Mouse (Mus musculus) neural tube, embryonic 11.5 days (tissue): ENCODE data around the gene Pet117. TPM values are rescaled to one million over a fixed set of nuclear protein-coding genes. Genes with fewer than 3 reads are reported as not detected.

ENCODE experiments used
- ATAC-seq: fragments of 200-750 bp; cut with Nextera tagmentation; 2 replicates; pipeline ENCODE4 v1.8.0; 2017; ENCODE audit warnings: moderate number of reproducible peaks, mild to moderate bottlenecking, moderate TSS enrichment, moderate library complexity; ENCODE audit not compliant: insufficient read depth, low FRiP score, low TSS enrichment
- DNase-seq: peaks from one replicate; pipeline ENCODE4 v3.0.0-alpha.2; 2015; ENCODE audit warnings: low spot score
- H3K27ac ChIP-seq: fragments of 300-500 bp; sonication (generic); 2 replicates; pipeline ENCODE4 v1.5.1; 2014; ENCODE audit warnings: low read depth, mild to moderate bottlenecking, low read length
- H3K27me3 ChIP-seq: fragments of 300-500 bp; sonication (generic); 2 replicates; pipeline ENCODE4 v1.6.1; 2014; ENCODE audit warnings: mild to moderate bottlenecking, low read length, mixed read lengths; ENCODE audit not compliant: control insufficient read depth, insufficient read depth
- H3K36me3 ChIP-seq: fragments of 300-500 bp; sonication (generic); 2 replicates; pipeline ENCODE4 v1.6.1; 2014; ENCODE audit warnings: mild to moderate bottlenecking, low read length, moderate library complexity, mixed read lengths; ENCODE audit not compliant: control insufficient read depth, insufficient read depth
- H3K4me1 ChIP-seq: fragments of 300-500 bp; sonication (generic); 2 replicates; pipeline ENCODE4 v1.6.1; 2014; ENCODE audit warnings: low read length, mixed read lengths; ENCODE audit not compliant: control insufficient read depth, insufficient read depth
- H3K4me2 ChIP-seq: fragments of 300-500 bp; sonication (generic); 2 replicates; pipeline ENCODE4 v1.6.1; 2014; ENCODE audit warnings: low read depth, mild to moderate bottlenecking, moderate library complexity
- H3K4me3 ChIP-seq: fragments of 300-500 bp; sonication (generic); 2 replicates; pipeline ENCODE4 v1.5.1; 2014; ENCODE audit warnings: low read depth, low read length
- H3K9ac ChIP-seq: fragments of 300-500 bp; sonication (generic); 2 replicates; pipeline ENCODE4 v1.6.1; 2014; ENCODE audit warnings: mild to moderate bottlenecking, low read length
- H3K9me3 ChIP-seq: fragments of 300-500 bp; sonication (generic); 2 replicates; pipeline ENCODE4 v1.6.1; 2016; ENCODE audit warnings: low read length; ENCODE audit not compliant: control insufficient read depth
- WGBS: fragments of 180-500 bp; shearing (Covaris S2); extraction: QIAGEN DNeasy Blood & Tissue Kit; methylation state at CpG from one replicate; pipeline ENCODE4 v1.1.7; 2014; 5-methylcytosine and 5-hydroxymethylcytosine counted together
- polyA plus RNA-seq: library from polyadenylated mRNA; unstranded; fragments of >200 nt; fragmentation: Nextera tagmentation; extraction: Ambion mirVana; gene quantifications from 2 replicates; pipeline ENCODE4 v1.2.1, GENCODE M21; 2014

Pet117 gene
- polyA plus RNA-seq, 1 experiment from 2014 or later, result not detected

DNA sequence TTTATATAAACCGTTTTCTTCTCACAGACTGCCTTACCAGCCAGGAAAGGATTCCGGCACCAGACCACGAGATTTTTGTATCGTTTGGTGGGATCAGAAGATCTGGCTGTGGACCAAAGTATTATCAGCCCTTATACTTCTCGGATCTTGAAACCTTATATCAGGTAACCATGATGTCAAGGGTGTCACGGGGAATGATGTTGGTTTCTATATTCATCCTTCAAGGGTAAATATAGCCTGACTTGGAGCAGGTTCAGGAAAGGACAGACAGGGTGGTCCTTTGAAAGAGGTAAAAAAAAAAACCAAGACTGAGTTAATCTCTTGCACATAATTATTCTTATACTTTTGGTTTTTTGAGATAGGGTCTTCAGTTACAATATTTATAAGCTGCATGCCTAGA, 31.9 kb downstream of the Pet117 start:
- Histone ChIP-seq H3K4me1 (no peaks in the 10 kb centered on the region), H3K4me3 (no peak overlapping the region), H3K36me3 (peaks cover 13% of the 10 kb centered on the region), H3K9ac (no peak overlapping the region), H3K27me3 (no peaks in the 10 kb centered on the region), H3K27ac (no peak overlapping the region), H3K4me2 (no peak overlapping the region), H3K9me3 (no peaks in the 10 kb centered on the region)
- 93% methylated on average over 6 of the region's 6 CpGs for WGBS
- DNase-seq (no peak), ATAC-seq (no peak)

DNA sequence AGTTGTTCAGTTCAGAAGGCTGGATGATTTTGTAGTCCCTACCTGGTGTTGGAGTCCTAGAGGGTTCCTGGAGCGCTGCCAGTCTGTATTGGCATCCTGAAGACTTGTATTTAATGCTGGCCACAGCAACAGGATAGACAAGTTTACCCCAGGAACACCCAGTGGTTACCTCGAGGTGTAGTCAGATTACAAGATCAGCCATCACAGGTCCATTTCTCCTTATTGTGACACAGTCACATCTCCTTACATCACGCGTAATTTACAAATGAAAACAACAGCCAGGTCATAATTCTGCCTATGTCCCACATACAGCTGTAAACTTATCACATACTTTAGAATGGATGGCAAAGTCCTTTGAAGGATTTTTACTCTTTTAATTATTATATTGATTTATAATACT, 40.2 kb downstream of the Pet117 start:
- DNase-seq, result no peak
- ATAC-seq, result no peak
- Histone ChIP-seq H3K27me3 (no peaks in the 10 kb centered on the region), H3K27ac (no peak overlapping the region), H3K36me3 (peaks cover 14% of the 10 kb centered on the region), H3K9me3 (no peaks in the 10 kb centered on the region), H3K4me3 (no peak overlapping the region), H3K4me2 (no peak overlapping the region), H3K4me1 (no peaks in the 10 kb centered on the region), H3K9ac (no peak overlapping the region)
- 89% methylated on average over 4 of the region's 4 CpGs for WGBS

DNA sequence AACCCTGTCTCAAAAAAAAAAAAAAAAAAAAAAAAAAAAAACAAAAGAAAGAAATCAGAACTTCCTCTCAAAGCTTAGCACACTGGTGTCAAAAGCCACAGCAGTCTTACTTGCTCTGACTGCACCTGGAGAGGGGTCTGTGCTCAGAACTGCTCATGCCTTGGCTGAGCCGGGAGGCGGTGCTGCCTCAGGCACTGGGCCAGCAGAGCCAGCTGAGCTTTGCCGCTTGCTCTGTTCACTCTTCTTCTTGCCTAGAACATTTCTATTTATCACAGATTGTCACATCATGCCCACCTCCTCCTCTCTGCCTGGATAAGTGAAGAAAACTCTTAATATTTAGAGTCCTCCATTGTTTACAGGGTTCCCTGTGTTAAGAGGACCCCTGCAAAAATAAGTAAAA, 41.8 kb downstream of the Pet117 start:
- DNase-seq, result no peak
- WGBS, result 85% methylated on average over 3 of the region's 3 CpGs

DNA sequence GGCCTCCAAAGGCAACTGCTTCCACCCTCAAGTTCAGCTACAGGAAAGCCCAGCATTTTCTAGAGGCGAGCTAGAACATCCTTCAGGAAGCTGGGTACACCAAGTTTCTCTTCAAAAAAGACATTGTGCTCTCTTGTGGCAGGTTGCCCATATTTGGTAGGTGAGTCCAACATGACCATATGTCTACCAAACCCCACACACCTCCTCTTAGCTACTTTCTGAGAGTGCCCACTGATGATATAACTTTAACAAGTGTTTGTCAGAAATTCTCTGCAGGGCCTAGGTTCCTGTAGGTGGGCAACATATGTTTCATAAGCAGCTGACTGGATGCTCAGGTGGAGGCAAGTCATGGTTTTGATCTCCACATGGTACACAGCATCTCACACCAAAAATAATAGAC, 45.9 kb downstream of the Pet117 start:
- no peaks in the 10 kb centered on the region for H3K27me3 ChIP-seq
- no peaks in the 10 kb centered on the region for H3K4me1 ChIP-seq
- H3K27ac ChIP-seq, result no peak overlapping the region
- no peak overlapping the region for H3K4me2 ChIP-seq
- no peak overlapping the region for H3K4me3 ChIP-seq
- no peaks in the 10 kb centered on the region for H3K9me3 ChIP-seq
- WGBS, result 92% methylated on average over 1 of the region's 1 CpGs
- no peak overlapping the region for H3K9ac ChIP-seq
- DNase-seq (no peak), ATAC-seq (no peak)
- no peaks in the 10 kb centered on the region for H3K36me3 ChIP-seq

More for the DNA sequence above, 41.8 kb downstream of the Pet117 start:
- Histone ChIP-seq H3K9ac (no peak overlapping the region), H3K4me2 (no peak overlapping the region), H3K27me3 (no peaks in the 10 kb centered on the region), H3K9me3 (no peaks in the 10 kb centered on the region), H3K27ac (no peak overlapping the region), H3K4me3 (no peak overlapping the region), H3K36me3 (peaks cover 14% of the 10 kb centered on the region), H3K4me1 (no peaks in the 10 kb centered on the region)
- ATAC-seq, result no peak

DNA sequence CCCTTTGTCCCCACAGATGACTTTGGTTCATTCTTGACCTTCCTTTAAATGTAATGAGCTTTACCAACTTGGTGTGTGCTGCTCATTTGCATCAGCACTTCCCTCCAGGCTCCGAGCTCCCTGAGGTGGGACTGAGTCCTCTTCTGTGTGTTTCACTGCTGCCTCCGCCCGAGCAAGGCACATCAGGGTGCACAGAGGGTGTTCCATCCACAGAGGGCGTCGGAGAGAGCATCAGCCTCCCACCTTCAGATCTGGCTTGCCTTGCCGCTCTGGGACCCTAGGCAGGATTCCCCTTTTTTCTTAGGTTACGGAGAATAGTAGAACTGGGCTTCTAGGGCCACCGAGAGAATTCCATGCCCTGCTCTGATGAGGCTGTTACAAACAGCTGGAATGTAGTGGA, 48.1 kb downstream of the Pet117 start:
- no peak for ATAC-seq
- no peaks in the 10 kb centered on the region for H3K9me3 ChIP-seq
- H3K36me3 ChIP-seq, result no peaks in the 10 kb centered on the region
- no peak overlapping the region for H3K4me3 ChIP-seq
- WGBS, result 39% methylated on average over 8 of the region's 8 CpGs
- H3K4me2 ChIP-seq, result no peak overlapping the region
- no peak overlapping the region for H3K9ac ChIP-seq
- H3K27ac ChIP-seq, result no peak overlapping the region
- no peak for DNase-seq
- no peaks in the 10 kb centered on the region for H3K27me3 ChIP-seq
- no peaks in the 10 kb centered on the region for H3K4me1 ChIP-seq

DNA sequence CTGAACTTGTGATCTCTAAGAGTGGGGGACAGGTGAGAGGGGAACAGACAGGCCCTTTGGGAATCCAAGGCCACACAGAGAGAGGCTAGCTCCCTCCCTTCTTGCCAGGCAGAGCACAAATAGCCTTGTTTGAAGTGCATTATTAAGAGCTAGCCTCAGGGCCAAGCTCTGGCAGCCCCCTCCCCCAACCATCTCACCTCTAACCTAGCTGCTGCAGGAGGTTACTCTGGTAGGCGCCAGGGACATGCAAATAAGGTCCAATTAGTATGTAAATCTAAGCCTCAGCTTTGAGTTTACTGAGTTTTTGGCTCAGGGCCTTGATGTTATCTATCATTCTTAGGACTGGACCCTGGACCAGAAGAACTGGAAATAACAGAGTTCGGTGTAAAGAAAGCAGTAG, 49.3 kb downstream of the Pet117 start:
- no peak overlapping the region for H3K9ac ChIP-seq
- no peak overlapping the region for H3K4me2 ChIP-seq
- H3K4me3 ChIP-seq, result no peak overlapping the region
- 37% methylated on average over 2 of the region's 2 CpGs for WGBS
- DNase-seq (no peak), ATAC-seq (no peak)
- no peaks in the 10 kb centered on the region for H3K27me3 ChIP-seq
- no peaks in the 10 kb centered on the region for H3K36me3 ChIP-seq
- no peak overlapping the region for H3K27ac ChIP-seq
- H3K4me1 ChIP-seq, result no peaks in the 10 kb centered on the region
- H3K9me3 ChIP-seq, result no peaks in the 10 kb centered on the region

DNA sequence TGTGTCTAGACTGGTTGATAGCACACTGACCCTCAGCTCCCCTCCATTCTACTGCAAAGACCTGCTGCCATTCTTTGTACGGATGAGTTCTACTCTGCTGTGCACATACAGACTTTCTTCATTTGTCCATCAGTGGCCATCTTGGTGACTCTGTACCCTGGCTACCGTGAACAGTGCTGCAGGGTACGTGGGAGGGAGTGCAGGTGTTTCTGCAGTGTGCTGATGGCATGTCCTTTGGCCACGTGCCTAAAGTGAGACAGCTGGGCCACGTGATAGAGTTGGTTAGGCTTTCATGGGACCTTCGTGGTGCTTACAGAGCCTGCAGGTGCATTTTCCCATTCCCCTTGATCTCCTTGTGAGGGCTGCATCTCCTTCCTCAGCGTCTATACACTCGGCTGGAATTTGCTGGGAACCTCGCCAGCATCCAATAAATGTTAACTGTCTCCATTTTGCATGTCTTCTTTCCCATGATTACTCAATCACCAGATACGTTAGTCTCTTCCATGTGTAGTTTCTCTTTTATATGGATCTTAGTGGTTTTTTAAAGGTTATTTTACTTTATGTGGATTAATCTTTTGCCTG, 53.4 kb downstream of the Pet117 start:
- ATAC-seq (no peak), DNase-seq (no peak)
- Histone ChIP-seq H3K27me3 (no peaks in the 10 kb centered on the region), H3K4me1 (no peaks in the 10 kb centered on the region), H3K4me2 (no peak overlapping the region), H3K27ac (no peak overlapping the region), H3K36me3 (no peaks in the 10 kb centered on the region), H3K9ac (no peak overlapping the region), H3K9me3 (no peaks in the 10 kb centered on the region), H3K4me3 (no peak overlapping the region)
- WGBS, result 89% methylated on average over 10 of the region's 10 CpGs

Other genes with a start within 250 kb of the Pet117 start
- gene Mgme1, start 98.3 kb upstream of the Pet117 start, polyA plus RNA-seq, result 16.8 and 17.0 TPM in 2 replicates
- gene Snx5, start 98.1 kb upstream of the Pet117 start, polyA plus RNA-seq, result 94.0 and 106 TPM in 2 replicates
- not detected in 2 replicates for gene Ovol2, start 36.9 kb upstream of the Pet117 start, polyA plus RNA-seq
- 37.7 and 41.1 TPM in 2 replicates for gene Kat14, start within 50 bp of the Pet117 start, polyA plus RNA-seq
- 4.1 and 4.8 TPM in 2 replicates for gene Dzank1, start 158.4 kb downstream of the Pet117 start, polyA plus RNA-seq
- 29.8 and 32.4 TPM in 2 replicates for gene Polr3f, start 158.7 kb downstream of the Pet117 start, polyA plus RNA-seq
- 63.8 and 65.4 TPM in 2 replicates for gene Rbbp9, start 181.9 kb downstream of the Pet117 start, polyA plus RNA-seq
- 113 and 127 TPM in 2 replicates for gene Sec23b, start 187.2 kb downstream of the Pet117 start, polyA plus RNA-seq
- gene Smim26, start 225.1 kb downstream of the Pet117 start, polyA plus RNA-seq, result 39.9 and 42.5 TPM in 2 replicates
- gene Dtd1, start 230.9 kb downstream of the Pet117 start, polyA plus RNA-seq, result 35.0 and 43.7 TPM in 2 replicates